In genomic region chr10:94124376-94124775, GRCm38 (mm10) we compare ENCODE assay signal across 11 mouse cellular contexts. TPM values are rescaled to one million over a fixed set of nuclear protein-coding genes. Genes with fewer than 3 reads are reported as not detected.
DNase-seq lines count a peak whose midpoint lies in the region; ATAC-seq and TF ChIP-seq lines count a peak whose summit lies in the region.
"Had no signal": no experiment of that assay in that cellular context is flagged by ENCODE, and none has a peak within 500 bp of the region (broad histone marks: within the 10 kb centered on the region; RNA-seq: fewer than 3 reads in every experiment).

No protein-coding gene starts in this region.

- no peak overlapping the region for H3K4me3 ChIP-seq in liver, embryonic 14.5 days (ENCODE audit: insufficient read depth in 1 of 2, low read depth in 2 of 2, low read length in 2 of 2)
- H3K4me3 ChIP-seq: intestine, embryonic 15.5 days; limb, embryonic 10.5 days had no signal

- no peaks in the 10 kb centered on the region for H3K27me3 ChIP-seq in liver, embryonic 14.5 days (ENCODE audit: control insufficient read depth, insufficient read depth, low read length)
- H3K27me3 ChIP-seq: intestine, embryonic 15.5 days had no signal

- TF ChIP-seq CTCF in liver, embryonic 14.5 days (IDR thresholded peaks at IDR 0.05; ENCODE audit: low read depth) = peak; percentile 53

- no peak overlapping the region for H3K27ac ChIP-seq in liver, embryonic 14.5 days
- H3K27ac ChIP-seq: intestine, embryonic 15.5 days; limb, embryonic 10.5 days had no signal

- no peak for ATAC-seq in liver, embryonic 14.5 days (ENCODE audit: insufficient read depth)
- no peak for ATAC-seq in frontal cortex, adult (ENCODE audit: low TSS enrichment)
- ATAC-seq: intestine, embryonic 15.5 days had no signal

- H3K36me3 ChIP-seq in liver, embryonic 14.5 days (replicated peaks; ENCODE audit: control insufficient read depth, insufficient read depth, low read depth) = peaks cover 7% of the 10 kb centered on the region; the same call in 1 of the 2 replicates
- H3K36me3 ChIP-seq: intestine, embryonic 15.5 days had no signal

- H3K4me1 ChIP-seq in liver, embryonic 14.5 days (replicated peaks; ENCODE audit: control insufficient read depth in 2 of 2, insufficient read depth in 2 of 2, low read length in 1 of 2) = peaks cover 0 to 10% of the 10 kb centered on the region in 2 experiments; a peak in 3 of 4 replicates
- H3K4me1 ChIP-seq: limb, embryonic 10.5 days had no signal

- H3K9me3 ChIP-seq in liver, embryonic 14.5 days (ENCODE audit: control insufficient read depth, low read length) = no peaks in the 10 kb centered on the region
- H3K9me3 ChIP-seq: intestine, embryonic 15.5 days; limb, embryonic 10.5 days had no signal

- no peak for TF ChIP-seq EP300 in liver, embryonic 14.5 days (IDR thresholded peaks at IDR 0.05; ENCODE audit: low read depth)

- no peak overlapping the region for H3K4me2 ChIP-seq in liver, embryonic 14.5 days (ENCODE audit: low read depth)
- H3K4me2 ChIP-seq: intestine, embryonic 15.5 days had no signal

- WGBS in liver, embryonic 14.5 days (ENCODE audit: insufficient replicate concordance) = 75% methylated on average over 5 of the region's 5 CpGs

- peak; percentile 37 for DNase-seq in adrenal gland, postnatal 10 days
- no peak for DNase-seq in adrenal gland, adult 2 months
- DNase-seq in kidney, postnatal 10 days = peak; percentile 30
- no peak for DNase-seq in kidney, postnatal 14 days
- peak; percentile 43 for DNase-seq in 416B (ENCODE audit: low read depth)
- DNase-seq in liver, embryonic 14.5 days (ENCODE audit: low read depth in 3 of 3, low spot score in 3 of 3) = no peak
- DNase-seq in layer of hippocampus, postnatal 36 days = no peak
- DNase-seq: gastrocnemius, postnatal 14 days had no signal

- no peak overlapping the region for H3K9ac ChIP-seq in liver, embryonic 14.5 days (replicated peaks)
- H3K9ac ChIP-seq: intestine, embryonic 15.5 days had no signal

RNA-seq across cellular contexts. Expression of gene Nr2c1, which starts 23.4 kb away (rescaled TPM):
- 10 to 100 TPM; 13.1 to 16.4 TPM for total RNA-seq in adrenal gland, postnatal 10 days (2021)
- 10 to 100 TPM; 11.7 to 13.7 TPM for total RNA-seq in adrenal gland, adult 2 months (2021)
- 2.5 and 2.7 TPM in 2 replicates for polyA plus RNA-seq in adrenal gland, adult 2 months (2012; rRNA removed)
- polyA plus RNA-seq in liver, embryonic 14.5 days (2012; rRNA removed) = 2.2 and 2.3 TPM in 2 replicates
- polyA plus RNA-seq in liver, embryonic 14.5 days (2014; fragmentation: Nextera tagmentation; extraction: Ambion mirVana) = 2.2 and 2.5 TPM in 2 replicates
- total RNA-seq in layer of hippocampus, postnatal 36 days (2021) = 1 to 10 TPM; 9.2 to 9.7 TPM

Comparison
In these comparisons a context has a peak if more than half of its experiments do, and no peak if none do; other contexts are left out.
1. DNase-seq: peak in adrenal gland, postnatal 10 days (single experiment), kidney, postnatal 10 days (single experiment) and 416B (single experiment); none in adrenal gland, adult 2 months (single experiment), kidney, postnatal 14 days (single experiment), liver, embryonic 14.5 days (0 of 3) and layer of hippocampus, postnatal 36 days (0 of 2).